Mouse (Mus musculus) CH12.LX (cell line): ENCODE measurements around the gene Mettl6. TPM values are rescaled to one million over a fixed set of nuclear protein-coding genes. Genes with fewer than 3 reads are reported as not detected.

Source experiments
- polyA plus RNA-seq: library from polyadenylated mRNA; unstranded; fragments of >175 nt; gene quantifications from 2 replicates; pipeline ENCODE4 v1.2.1, GENCODE M21; 2012; ENCODE audit warnings: low read depth; ENCODE audit not compliant: insufficient read length
- total RNA-seq, 2 experiments: library from RNA; depleted of rRNA; stranded (reverse); fragments of 300-350 nt in 1 of 2; fragments of >200 nt in 1 of 2; gene quantifications; 2 replicates each; pipeline ENCODE4 v1.2.3; 2012 to 2014

The Mettl6 gene
- total and polyA plus RNA-seq, 3 experiments = 38.2 to 122 (median 69.8) TPM

Other genes starting within 250 kb of the Mettl6 start
- 11.1 and 13.9 TPM in 2 replicates for gene Phf7, start 243.7 kb downstream of the Mettl6 start, total RNA-seq (2012; rRNA removed)
- gene Phf7, start 243.7 kb downstream of the Mettl6 start, total RNA-seq (2014; rRNA removed) = 13.5 and 14.3 TPM in 2 replicates
- 10.0 and 12.5 TPM in 2 replicates for gene Phf7, start 243.7 kb downstream of the Mettl6 start, polyA plus RNA-seq
- 56.6 and 58.0 TPM in 2 replicates for gene Bap1, start 243.6 kb downstream of the Mettl6 start, total RNA-seq (2012; rRNA removed)
- gene Bap1, start 243.6 kb downstream of the Mettl6 start, total RNA-seq (2014; rRNA removed) = 61.8 and 62.0 TPM in 2 replicates
- gene Bap1, start 243.6 kb downstream of the Mettl6 start, polyA plus RNA-seq = 87.7 and 100 TPM in 2 replicates
- 0.04 and 0.08 TPM in 2 replicates for gene Dnah1, start 171.1 kb downstream of the Mettl6 start, total RNA-seq (2012; rRNA removed)
- gene Dnah1, start 171.1 kb downstream of the Mettl6 start, total RNA-seq (2014; rRNA removed) = 0.04 TPM in 2 replicates
- 0.06 and 0.08 TPM in 2 replicates for gene Dnah1, start 171.1 kb downstream of the Mettl6 start, polyA plus RNA-seq
- 27.9 and 31.4 TPM in 2 replicates for gene Capn7, start 158.4 kb downstream of the Mettl6 start, total RNA-seq (2012; rRNA removed)
- gene Capn7, start 158.4 kb downstream of the Mettl6 start, total RNA-seq (2014; rRNA removed) = 45.0 and 53.7 TPM in 2 replicates
- 33.3 and 34.8 TPM in 2 replicates for gene Capn7, start 158.4 kb downstream of the Mettl6 start, polyA plus RNA-seq
- gene Sh3bp5, start 59.0 kb downstream of the Mettl6 start, total RNA-seq (2012; rRNA removed) = 50.2 and 64.6 TPM in 2 replicates
- 53.0 and 57.4 TPM in 2 replicates for gene Sh3bp5, start 59.0 kb downstream of the Mettl6 start, total RNA-seq (2014; rRNA removed)
- gene Sh3bp5, start 59.0 kb downstream of the Mettl6 start, polyA plus RNA-seq = 158 and 164 TPM in 2 replicates
- 25.2 and 29.1 TPM in 2 replicates for gene Eaf1, start 641 bp downstream of the Mettl6 start, total RNA-seq (2012; rRNA removed)
- gene Eaf1, start 641 bp downstream of the Mettl6 start, total RNA-seq (2014; rRNA removed) = 27.5 and 29.4 TPM in 2 replicates
- 38.7 and 39.9 TPM in 2 replicates for gene Eaf1, start 641 bp downstream of the Mettl6 start, polyA plus RNA-seq
- 2.5 and 4.2 TPM in 2 replicates for gene Colq, start 96.3 kb upstream of the Mettl6 start, total RNA-seq (2012; rRNA removed)
- 1.5 and 1.7 TPM in 2 replicates for gene Colq, start 96.3 kb upstream of the Mettl6 start, total RNA-seq (2014; rRNA removed)
- gene Colq, start 96.3 kb upstream of the Mettl6 start, polyA plus RNA-seq = 4.6 and 5.1 TPM in 2 replicates
- not detected in 2 replicates for gene Gm49387, start 145.8 kb upstream of the Mettl6 start, total RNA-seq (2012; rRNA removed)
- not detected in 2 replicates for gene Gm49387, start 145.8 kb upstream of the Mettl6 start, total RNA-seq (2014; rRNA removed)
- gene Gm49387, start 145.8 kb upstream of the Mettl6 start, polyA plus RNA-seq = 0.71 TPM in 1 of 2 replicates, not detected in the other
- 14.1 and 16.2 TPM in 2 replicates for gene Btd, start 146.0 kb upstream of the Mettl6 start, total RNA-seq (2012; rRNA removed)
- gene Btd, start 146.0 kb upstream of the Mettl6 start, total RNA-seq (2014; rRNA removed) = 22.5 and 23.0 TPM in 2 replicates
- 18.2 and 25.4 TPM in 2 replicates for gene Btd, start 146.0 kb upstream of the Mettl6 start, polyA plus RNA-seq
- gene Hacl1, start 146.2 kb upstream of the Mettl6 start, total RNA-seq (2012; rRNA removed) = 14.3 and 20.2 TPM in 2 replicates
- gene Hacl1, start 146.2 kb upstream of the Mettl6 start, total RNA-seq (2014; rRNA removed) = 22.6 and 23.7 TPM in 2 replicates
- 13.6 and 13.7 TPM in 2 replicates for gene Hacl1, start 146.2 kb upstream of the Mettl6 start, polyA plus RNA-seq